Mouse (Mus musculus): Measurements from ENCODE around the gene Cdkl3. TPM values are rescaled to one million over a fixed set of nuclear protein-coding genes. Genes with fewer than 3 reads are reported as not detected.

Cdkl3 gene
- polyA plus RNA-seq, 1 experiment: 2.2 TPM

DNA sequence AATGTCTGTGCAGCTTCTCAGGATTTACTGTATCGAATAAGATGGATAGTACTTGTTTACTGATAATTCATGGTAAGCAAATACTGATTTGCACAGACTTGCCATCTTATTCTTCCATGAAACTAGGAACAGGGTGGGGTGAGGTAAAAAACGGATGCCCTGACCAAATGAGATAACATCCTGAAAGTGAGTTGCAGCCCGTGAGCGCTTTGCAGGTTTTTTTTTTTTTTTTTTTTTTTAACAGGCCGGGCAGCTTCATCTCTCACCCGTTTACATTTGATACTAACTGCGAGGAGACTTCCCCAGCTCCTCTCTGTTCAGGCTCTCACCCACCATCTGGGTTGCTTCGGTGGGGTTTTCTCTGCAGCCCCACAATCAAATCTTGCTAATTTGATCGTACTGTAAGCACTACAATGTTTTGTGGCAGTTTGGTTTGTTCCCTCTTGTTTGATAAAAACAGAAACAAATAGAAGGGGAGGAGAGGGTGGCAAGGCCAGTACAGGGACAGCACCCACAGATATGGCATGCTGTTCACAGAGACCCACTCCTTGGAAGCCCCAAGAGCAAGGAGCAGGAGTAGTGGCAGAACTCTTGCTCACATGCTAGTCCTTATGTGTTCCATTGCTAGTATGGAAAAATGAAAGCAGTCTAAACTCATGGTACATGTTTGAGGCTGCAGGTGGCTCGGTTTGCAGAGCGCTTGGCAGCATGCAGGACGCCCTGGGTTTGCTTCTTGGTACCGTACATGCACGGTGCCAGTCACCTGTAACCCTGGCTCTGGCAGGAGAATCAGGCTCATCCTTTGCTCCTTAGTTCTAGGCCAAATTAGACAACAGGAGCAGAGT lies 70.8 kb downstream of the Cdkl3 start:
- no peak overlapping the region for H3K4me2 ChIP-seq (ENCODE audit: low read depth)
- H3K36me3 ChIP-seq (ENCODE audit: control insufficient read depth, insufficient read depth): no peaks in the 10 kb centered on the region
- no peak overlapping the region for H3K4me3 ChIP-seq
- H3ac ChIP-seq (ENCODE audit: control insufficient read depth, insufficient read length): no peak overlapping the region
- no peak for TF ChIP-seq SRF (IDR thresholded peaks at IDR 0.05; ENCODE audit: control insufficient read depth, insufficient read length, low read depth)
- H3K27me3 ChIP-seq (ENCODE audit: control insufficient read depth, insufficient read depth, insufficient read length): no peaks in the 10 kb centered on the region
- H3K79me2 ChIP-seq (ENCODE audit: control insufficient read depth, insufficient read depth): no peaks in the 10 kb centered on the region

DNA sequence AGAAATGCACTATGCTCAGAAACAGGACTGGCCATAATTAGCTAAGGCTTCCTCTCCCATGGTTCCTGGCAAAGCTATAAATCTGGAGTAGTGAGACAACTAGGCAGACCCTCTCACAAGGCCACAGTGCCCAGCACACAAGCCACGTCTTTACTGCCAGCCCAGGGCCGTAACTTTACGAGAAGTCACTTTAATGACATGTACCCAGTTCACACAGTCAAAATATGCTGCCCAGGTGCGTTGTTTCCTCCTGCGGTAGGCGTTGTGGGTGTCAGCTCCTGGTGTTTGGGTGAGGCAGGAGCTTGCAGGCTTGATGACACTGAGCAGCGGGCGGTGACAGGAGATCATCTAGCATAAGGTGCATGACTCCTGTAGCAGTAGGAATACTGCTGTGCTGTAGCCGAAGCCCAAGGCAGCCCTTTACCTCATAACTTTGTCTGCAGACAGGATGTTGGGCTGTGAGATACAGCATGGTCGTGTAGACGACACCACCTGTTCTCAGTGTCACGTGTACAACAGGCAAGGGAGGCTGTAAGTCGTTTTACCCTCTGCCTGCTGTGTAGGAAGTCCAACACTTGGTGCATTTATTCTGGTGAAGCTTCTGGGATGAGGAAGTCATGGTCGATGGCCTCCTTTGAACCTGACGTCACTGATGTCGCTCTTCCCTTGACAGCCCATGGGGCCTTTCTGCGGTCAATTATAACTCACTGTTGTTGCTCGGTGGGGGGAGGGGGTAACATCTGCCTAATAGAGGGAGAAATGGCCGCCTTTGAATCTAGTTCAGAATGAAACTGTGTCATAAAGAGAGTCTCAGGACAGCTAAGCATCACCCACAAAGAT lies 72.0 kb downstream of the Cdkl3 start:
- Histone ChIP-seq H3K79me2 (ENCODE audit: control insufficient read depth, insufficient read depth) (no peaks in the 10 kb centered on the region), H3K27me3 (ENCODE audit: control insufficient read depth, insufficient read depth, insufficient read length) (no peaks in the 10 kb centered on the region), H3K36me3 (ENCODE audit: control insufficient read depth, insufficient read depth) (no peaks in the 10 kb centered on the region), H3K4me2 (ENCODE audit: low read depth) (no peak overlapping the region), H3K4me3 (no peak overlapping the region), H3ac (ENCODE audit: control insufficient read depth, insufficient read length) (no peak overlapping the region)
- TF ChIP-seq TCF3 (IDR thresholded peaks at IDR 0.05; ENCODE audit: insufficient read length, low read depth): no peak
- TF ChIP-seq MYOD1 (IDR thresholded peaks at IDR 0.05; ENCODE audit: control insufficient read depth in 1 of 3, insufficient read length in 2 of 3, low read depth in 2 of 3): peak in 1 of 3 experiments; percentile 32
- no peak for TF ChIP-seq CEBPB (IDR thresholded peaks at IDR 0.05; ENCODE audit: insufficient read depth, poor library complexity, severe bottlenecking)
- TF ChIP-seq POLR2AphosphoS2 (IDR thresholded peaks at IDR 0.05; ENCODE audit: insufficient read length, low read depth): no peak

DNA sequence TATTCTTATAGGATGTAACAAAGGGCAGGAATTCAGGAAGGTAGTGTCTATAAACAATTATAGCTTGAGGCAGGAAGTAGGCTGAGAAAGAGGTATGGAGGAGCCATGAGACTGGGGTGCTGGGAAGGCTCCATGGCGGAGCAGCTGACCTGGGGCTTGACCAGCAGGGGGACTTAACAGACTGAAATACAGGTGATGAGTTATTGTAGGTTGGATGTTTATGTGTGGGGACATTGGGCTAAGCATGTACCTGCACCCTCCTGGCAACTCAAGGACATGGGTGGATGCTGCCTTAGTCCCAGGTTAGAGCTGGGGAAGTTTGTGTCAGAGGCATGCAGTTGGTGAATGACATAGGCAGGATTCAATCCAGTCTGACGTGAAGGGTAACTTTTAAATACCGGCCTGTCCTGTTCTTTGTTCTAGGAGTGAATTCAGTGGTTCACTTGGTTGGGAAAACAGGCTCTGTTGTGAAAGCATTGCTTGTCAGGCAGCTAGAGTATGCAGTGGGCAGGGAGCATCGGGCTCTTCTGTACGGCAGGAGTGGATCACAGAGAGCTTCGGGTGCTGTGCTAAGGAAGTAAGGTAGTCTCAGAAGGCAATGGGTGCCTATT lies 72.8 kb downstream of the Cdkl3 start:
- Histone ChIP-seq H3K36me3 (ENCODE audit: control insufficient read depth, insufficient read depth) (no peaks in the 10 kb centered on the region), H3K79me2 (ENCODE audit: control insufficient read depth, insufficient read depth) (no peaks in the 10 kb centered on the region), H3K4me2 (ENCODE audit: low read depth) (no peak overlapping the region), H3K27me3 (ENCODE audit: control insufficient read depth, insufficient read depth, insufficient read length) (no peaks in the 10 kb centered on the region), H3K4me3 (no peak overlapping the region), H3ac (ENCODE audit: control insufficient read depth, insufficient read length) (no peak overlapping the region)
- TF ChIP-seq POLR2A (IDR thresholded peaks at IDR 0.05; ENCODE audit: insufficient read length, low read depth) (no peak), SRF (IDR thresholded peaks at IDR 0.05; ENCODE audit: control insufficient read depth, insufficient read length, low read depth) (no peak), TCF12 (IDR thresholded peaks at IDR 0.05; ENCODE audit: insufficient read depth, poor library complexity, severe bottlenecking) (no peak), CEBPB (IDR thresholded peaks at IDR 0.05; ENCODE audit: insufficient read depth, poor library complexity, severe bottlenecking) (no peak), USF1 (IDR thresholded peaks at IDR 0.05; ENCODE audit: low read depth) (no peak), TCF3 (IDR thresholded peaks at IDR 0.05; ENCODE audit: insufficient read length, low read depth) (no peak), REST (IDR thresholded peaks at IDR 0.05; ENCODE audit: insufficient read depth, insufficient read length) (no peak), E2F4 (IDR thresholded peaks at IDR 0.05; ENCODE audit: insufficient read depth) (no peak), POLR2AphosphoS2 (IDR thresholded peaks at IDR 0.05; ENCODE audit: insufficient read length, low read depth) (no peak), MYOG (IDR thresholded peaks at IDR 0.05; ENCODE audit: control insufficient read depth in 1 of 3, insufficient read depth in 1 of 3, insufficient read length in 2 of 3, low read depth in 2 of 3) (no peak), MAX (IDR thresholded peaks at IDR 0.05; ENCODE audit: low read depth) (no peak)

DNA sequence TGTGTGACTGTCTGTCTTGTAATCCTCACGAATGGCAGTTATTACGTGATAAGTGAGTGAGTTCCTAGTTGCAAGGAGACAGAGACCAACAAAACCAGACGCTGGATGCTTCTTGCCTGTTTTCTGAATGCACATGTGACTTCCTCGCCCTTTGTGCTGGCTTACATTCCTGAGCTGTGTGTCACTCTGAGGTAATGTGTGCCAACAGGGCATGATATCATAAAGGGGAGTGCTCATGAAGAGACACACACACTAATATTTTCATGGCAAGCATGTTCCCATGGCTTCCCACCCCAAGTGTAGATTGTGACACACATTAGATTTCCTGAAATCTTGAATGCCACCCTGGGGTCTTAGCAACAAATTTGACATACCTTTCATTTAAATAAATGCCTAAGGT lies 73.9 kb downstream of the Cdkl3 start:
- H3ac ChIP-seq (ENCODE audit: control insufficient read depth, insufficient read length): no peak overlapping the region
- no peaks in the 10 kb centered on the region for H3K79me2 ChIP-seq (ENCODE audit: control insufficient read depth, insufficient read depth)
- H3K27me3 ChIP-seq (ENCODE audit: control insufficient read depth, insufficient read depth, insufficient read length): no peaks in the 10 kb centered on the region
- H3K36me3 ChIP-seq (ENCODE audit: control insufficient read depth, insufficient read depth): no peaks in the 10 kb centered on the region
- H3K4me2 ChIP-seq (ENCODE audit: low read depth): no peak overlapping the region
- no peak overlapping the region for H3K4me3 ChIP-seq
- TF ChIP-seq E2F4 (IDR thresholded peaks at IDR 0.05; ENCODE audit: insufficient read depth) (no peak), POLR2A (IDR thresholded peaks at IDR 0.05; ENCODE audit: insufficient read length, low read depth) (no peak), TCF12 (IDR thresholded peaks at IDR 0.05; ENCODE audit: insufficient read depth, poor library complexity, severe bottlenecking) (no peak), SRF (IDR thresholded peaks at IDR 0.05; ENCODE audit: control insufficient read depth, insufficient read length, low read depth) (no peak), CEBPB (IDR thresholded peaks at IDR 0.05; ENCODE audit: insufficient read depth, poor library complexity, severe bottlenecking) (0 out of 2 replicates have a peak, but pooled peaks have one; percentile 9), MYOD1 (IDR thresholded peaks at IDR 0.05; ENCODE audit: control insufficient read depth in 1 of 3, insufficient read length in 2 of 3, low read depth in 2 of 3) (peak in 1 of 3 experiments; percentile 23), USF1 (IDR thresholded peaks at IDR 0.05; ENCODE audit: low read depth) (peak; percentile 96), REST (IDR thresholded peaks at IDR 0.05; ENCODE audit: insufficient read depth, insufficient read length) (no peak), MAX (IDR thresholded peaks at IDR 0.05; ENCODE audit: low read depth) (no peak)

DNA sequence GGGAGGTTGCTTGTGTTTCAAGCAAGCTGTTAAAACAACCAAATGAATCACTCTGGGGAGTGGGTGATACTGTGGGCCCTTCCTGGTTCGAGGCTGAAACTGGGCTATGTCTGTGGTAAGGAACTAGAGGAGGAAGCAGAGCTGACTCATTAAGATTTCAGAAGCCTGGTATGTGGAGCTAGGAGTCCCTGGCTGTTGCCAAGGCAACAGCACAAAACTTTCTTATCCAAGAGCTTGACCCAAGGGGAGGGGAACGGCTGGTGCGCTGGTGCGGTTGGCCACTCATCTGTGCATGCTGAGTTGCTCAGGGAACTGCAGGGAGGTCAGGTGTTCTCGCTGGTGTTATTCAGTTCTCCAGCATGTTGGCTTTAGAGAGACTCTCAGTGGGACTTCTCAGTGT lies 76.0 kb downstream of the Cdkl3 start:
- H3K79me2 ChIP-seq (ENCODE audit: control insufficient read depth, insufficient read depth): no peaks in the 10 kb centered on the region
- TF ChIP-seq TCF3 (IDR thresholded peaks at IDR 0.05; ENCODE audit: insufficient read length, low read depth) (no peak), POLR2A (IDR thresholded peaks at IDR 0.05; ENCODE audit: insufficient read length, low read depth) (no peak), REST (IDR thresholded peaks at IDR 0.05; ENCODE audit: insufficient read depth, insufficient read length) (no peak), E2F4 (IDR thresholded peaks at IDR 0.05; ENCODE audit: insufficient read depth) (no peak), TCF12 (IDR thresholded peaks at IDR 0.05; ENCODE audit: insufficient read depth, poor library complexity, severe bottlenecking) (no peak), USF1 (IDR thresholded peaks at IDR 0.05; ENCODE audit: low read depth) (peak; percentile 13), CEBPB (IDR thresholded peaks at IDR 0.05; ENCODE audit: insufficient read depth, poor library complexity, severe bottlenecking) (no peak), POLR2AphosphoS2 (IDR thresholded peaks at IDR 0.05; ENCODE audit: insufficient read length, low read depth) (no peak), MYOG (IDR thresholded peaks at IDR 0.05; ENCODE audit: control insufficient read depth in 1 of 3, insufficient read depth in 1 of 3, insufficient read length in 2 of 3, low read depth in 2 of 3) (peak in 1 of 3 experiments; percentile 71), MAX (IDR thresholded peaks at IDR 0.05; ENCODE audit: low read depth) (no peak), SRF (IDR thresholded peaks at IDR 0.05; ENCODE audit: control insufficient read depth, insufficient read length, low read depth) (no peak), MYOD1 (IDR thresholded peaks at IDR 0.05; ENCODE audit: control insufficient read depth in 1 of 3, insufficient read length in 2 of 3, low read depth in 2 of 3) (peak in 2 of 3 experiments; percentile 19 to 69)
- H3ac ChIP-seq (ENCODE audit: control insufficient read depth, insufficient read length): no peak overlapping the region
- no peaks in the 10 kb centered on the region for H3K36me3 ChIP-seq (ENCODE audit: control insufficient read depth, insufficient read depth)
- H3K4me2 ChIP-seq (ENCODE audit: low read depth): peak overlapping the region; percentile 31
- no peaks in the 10 kb centered on the region for H3K27me3 ChIP-seq (ENCODE audit: control insufficient read depth, insufficient read depth, insufficient read length)
- no peak overlapping the region for H3K4me3 ChIP-seq
